Mouse (Mus musculus) liver, adult 2 months (tissue): Measurements from ENCODE around the gene BC034090. TPM values are rescaled to one million over a fixed set of nuclear protein-coding genes. Genes with fewer than 3 reads are reported as not detected.

Experiments
- DNase-seq: peaks from one replicate; pipeline ENCODE4 v3.0.0-alpha.2; 2011; ENCODE audit warnings: low read depth, low spot score; ENCODE audit errors: extremely low read depth
- H3K27ac ChIP-seq: fragments of 200-500 bp; replicated peaks from 2 replicates; pipeline ENCODE4 v1.5.1; 2012; ENCODE audit warnings: low read depth, mild to moderate bottlenecking, control low read depth, inconsistent platforms, low read length; ENCODE audit not compliant: insufficient read depth
- H3K27me3 ChIP-seq: fragments of 200-500 bp; 2 replicates; pipeline ENCODE4 v1.6.1; 2012; ENCODE audit warnings: mild to moderate bottlenecking, moderate library complexity, low read length, inconsistent platforms; ENCODE audit not compliant: control insufficient read depth, insufficient read depth
- H3K36me3 ChIP-seq: fragments of 200-500 bp; 2 replicates; pipeline ENCODE4 v1.6.1; 2012; ENCODE audit warnings: low read length, inconsistent platforms; ENCODE audit not compliant: control insufficient read depth, insufficient read depth
- H3K4me1 ChIP-seq: fragments of 200-500 bp; 2 replicates; pipeline ENCODE4 v1.6.1; 2011; ENCODE audit warnings: low read length; ENCODE audit not compliant: control insufficient read depth, insufficient read depth
- H3K4me3 ChIP-seq: fragments of 200-500 bp; 2 replicates; pipeline ENCODE4 v1.5.1; 2011; ENCODE audit warnings: low read depth, mild to moderate bottlenecking, control low read depth, low read length, moderate library complexity; ENCODE audit not compliant: insufficient read depth
- H3K79me2 ChIP-seq: fragments of 200-500 bp; 2 replicates; pipeline ENCODE4 v1.6.1; 2012; ENCODE audit warnings: inconsistent platforms, mild to moderate bottlenecking, low read length, moderate library complexity; ENCODE audit not compliant: control insufficient read depth, insufficient read depth
- H3K9ac ChIP-seq: fragments of 200-500 bp; 2 replicates; pipeline ENCODE4 v1.6.1; 2012; ENCODE audit warnings: low read depth, mild to moderate bottlenecking, control low read depth, inconsistent platforms, low read length
- CTCF ChIP-seq: fragments of 200-500 bp; IDR thresholded peaks from 2 replicates; pipeline ENCODE4 v1.5.1; 2011; ENCODE audit warnings: low read depth, low read length, control low read depth
- POLR2A ChIP-seq: fragments of 200-500 bp; IDR thresholded peaks from 2 replicates; pipeline ENCODE4 v1.6.1; 2011; ENCODE audit warnings: low read length, control low read depth; ENCODE audit not compliant: insufficient read depth; ENCODE audit errors: extremely low read depth
- WGBS: fragments of 180-500 bp; shearing (Covaris S2); methylation state at CpG from one replicate; pipeline ENCODE4 v1.1.7; 2018; 5-methylcytosine and 5-hydroxymethylcytosine counted together
- polyA plus RNA-seq: library from polyadenylated mRNA; depleted of rRNA; stranded (reverse); fragments of >200 nt; gene quantifications from 2 replicates; pipeline ENCODE4 v1.2.3, GENCODE M21; 2012
- total RNA-seq: library from RNA; depleted of rRNA; stranded (reverse); fragments of >200 nt; gene quantifications from 2 replicates; pipeline ENCODE4 v1.2.3, GENCODE M21; 2014

BC034090 gene
- total and polyA plus RNA-seq, 2 experiments = 0.09 to 0.33 TPM

- 59% methylated on average over 18 of the region's 18 CpGs for WGBS
- Histone ChIP-seq H3K4me1 (no peaks in the 10 kb centered on the region), H3K79me2 (no peaks in the 10 kb centered on the region), H3K27ac (no peak overlapping the region), H3K27me3 (no peaks in the 10 kb centered on the region), H3K9ac (no peak overlapping the region), H3K36me3 (no peaks in the 10 kb centered on the region), H3K4me3 (no peak overlapping the region)
- TF ChIP-seq CTCF (no peak), POLR2A (no peak)
- DNase-seq = no peak
Observed at GRCm38 (mm10) chr1:155212936-155213774, 31.1 kb downstream of the BC034090 start.

GRCm38 (mm10) chr1:155212493-155212892, 31.8 kb downstream of the BC034090 start:
- Histone ChIP-seq H3K27ac (no peak overlapping the region), H3K4me3 (no peak overlapping the region), H3K27me3 (no peaks in the 10 kb centered on the region), H3K9ac (no peak overlapping the region), H3K79me2 (no peaks in the 10 kb centered on the region), H3K4me1 (no peaks in the 10 kb centered on the region), H3K36me3 (no peaks in the 10 kb centered on the region)
- no peak for TF ChIP-seq POLR2A
- no peak for TF ChIP-seq CTCF
- no peak for DNase-seq
- WGBS = 69% methylated on average over 6 of the region's 6 CpGs

DNA sequence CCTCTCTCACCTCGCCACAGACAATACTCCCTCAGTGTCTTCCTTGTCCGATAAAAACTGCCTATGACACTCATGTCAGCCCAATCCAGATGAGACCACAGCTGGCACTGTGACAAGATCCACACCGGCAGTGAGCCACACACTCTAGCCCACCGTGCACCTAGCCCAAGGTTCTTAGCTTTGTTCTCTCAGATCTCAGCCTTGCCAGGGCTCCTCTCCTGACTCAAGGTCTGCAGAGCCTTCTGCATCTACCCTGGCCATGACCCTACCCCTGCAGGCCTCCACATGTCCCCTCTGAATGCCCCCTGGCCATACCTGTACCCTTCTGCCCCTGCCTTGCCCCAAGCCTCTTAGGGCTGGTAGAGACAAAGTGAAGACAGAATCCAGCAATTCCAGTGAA, 32.2 kb downstream of the BC034090 start:
- no peak for DNase-seq
- TF ChIP-seq POLR2A (no peak), CTCF (no peak)
- no peaks in the 10 kb centered on the region for H3K4me1 ChIP-seq
- no peaks in the 10 kb centered on the region for H3K79me2 ChIP-seq
- WGBS = 71% methylated on average over 4 of the region's 4 CpGs
- no peak overlapping the region for H3K9ac ChIP-seq
- no peaks in the 10 kb centered on the region for H3K36me3 ChIP-seq
- no peak overlapping the region for H3K27ac ChIP-seq
- no peaks in the 10 kb centered on the region for H3K27me3 ChIP-seq
- H3K4me3 ChIP-seq = no peak overlapping the region

DNA sequence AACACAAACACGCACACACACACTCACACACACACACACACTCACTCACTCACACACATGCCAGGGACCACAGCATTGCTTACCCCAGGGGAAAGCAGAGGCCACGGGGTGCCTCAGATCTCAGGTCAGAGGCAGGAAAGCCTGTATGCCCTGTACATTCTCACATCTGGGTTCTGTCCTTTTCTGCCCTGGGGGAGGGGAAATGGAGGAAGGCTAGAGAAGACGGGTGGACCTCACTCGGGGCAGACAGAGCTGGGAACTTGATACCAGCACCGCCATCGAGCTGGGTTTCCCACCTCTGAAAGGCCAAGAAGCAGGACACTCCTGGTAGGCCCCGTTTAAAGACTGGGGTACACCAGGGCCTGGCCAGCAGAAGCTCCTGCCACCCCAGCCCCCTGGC, 33.2 kb downstream of the BC034090 start:
- TF ChIP-seq CTCF (no peak), POLR2A (no peak)
- Histone ChIP-seq H3K79me2 (no peaks in the 10 kb centered on the region), H3K4me1 (no peaks in the 10 kb centered on the region), H3K4me3 (no peak overlapping the region), H3K27ac (no peak overlapping the region), H3K36me3 (no peaks in the 10 kb centered on the region), H3K9ac (no peak overlapping the region), H3K27me3 (no peaks in the 10 kb centered on the region)
- 67% methylated on average over 7 of the region's 7 CpGs for WGBS
- DNase-seq = no peak

DNA sequence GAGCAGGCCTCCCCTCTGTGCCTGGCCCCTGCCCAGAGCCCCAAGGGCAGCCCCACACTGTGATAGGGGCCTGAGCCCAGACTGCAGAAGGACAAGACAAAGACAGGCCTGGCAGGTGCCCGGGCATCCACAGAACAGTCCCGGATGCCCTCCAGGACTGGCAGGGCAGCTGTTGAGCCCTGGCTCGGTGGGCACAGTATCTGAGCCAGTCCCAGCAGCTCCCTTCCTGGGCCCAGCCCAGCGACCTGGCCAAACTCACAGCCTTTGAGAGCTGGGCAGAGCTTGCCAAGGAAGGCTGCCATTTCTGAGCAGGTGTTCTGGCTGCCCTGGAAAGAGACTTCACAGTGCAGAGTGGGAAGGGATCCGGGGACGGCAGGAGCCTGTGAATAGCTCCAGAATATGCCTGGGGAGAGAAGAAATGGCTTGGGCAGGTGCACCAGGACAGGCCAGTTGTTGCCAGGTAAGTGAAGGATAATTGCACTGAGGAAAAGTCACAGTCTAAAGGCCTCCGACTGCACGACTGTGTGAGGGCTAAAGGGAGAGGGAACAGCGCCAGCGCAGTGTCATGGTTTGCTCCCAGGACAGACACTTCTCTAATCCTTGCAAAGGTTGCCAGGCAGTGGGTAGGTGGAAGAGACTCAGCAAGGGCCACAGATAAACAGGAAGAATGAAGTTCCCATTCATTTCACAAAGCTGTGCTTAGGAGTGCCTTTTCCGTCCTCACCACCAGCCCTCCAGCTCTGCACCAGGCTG, 34.1 kb downstream of the BC034090 start:
- TF ChIP-seq CTCF = no peak
- TF ChIP-seq POLR2A = no peak
- 75% methylated on average over 11 of the region's 11 CpGs for WGBS
- Histone ChIP-seq H3K79me2 (no peaks in the 10 kb centered on the region), H3K27ac (no peak overlapping the region), H3K4me1 (no peaks in the 10 kb centered on the region), H3K27me3 (no peaks in the 10 kb centered on the region), H3K36me3 (no peaks in the 10 kb centered on the region), H3K9ac (no peak overlapping the region), H3K4me3 (no peak overlapping the region)
- no peak for DNase-seq

- H3K4me3 ChIP-seq = no peak overlapping the region
- H3K79me2 ChIP-seq = no peaks in the 10 kb centered on the region
- no peak overlapping the region for H3K27ac ChIP-seq
- WGBS = 88% methylated on average over 3 of the region's 3 CpGs
- DNase-seq = no peak
- TF ChIP-seq CTCF (no peak), POLR2A (no peak)
- H3K27me3 ChIP-seq = no peaks in the 10 kb centered on the region
- H3K36me3 ChIP-seq = no peaks in the 10 kb centered on the region
- peaks cover 7% of the 10 kb centered on the region for H3K4me1 ChIP-seq
- no peak overlapping the region for H3K9ac ChIP-seq
Observed at GRCm38 (mm10) chr1:155207859-155208258, 36.4 kb downstream of the BC034090 start.
